Mouse (Mus musculus): ENCODE measurements around the gene Rad17.

DNA sequence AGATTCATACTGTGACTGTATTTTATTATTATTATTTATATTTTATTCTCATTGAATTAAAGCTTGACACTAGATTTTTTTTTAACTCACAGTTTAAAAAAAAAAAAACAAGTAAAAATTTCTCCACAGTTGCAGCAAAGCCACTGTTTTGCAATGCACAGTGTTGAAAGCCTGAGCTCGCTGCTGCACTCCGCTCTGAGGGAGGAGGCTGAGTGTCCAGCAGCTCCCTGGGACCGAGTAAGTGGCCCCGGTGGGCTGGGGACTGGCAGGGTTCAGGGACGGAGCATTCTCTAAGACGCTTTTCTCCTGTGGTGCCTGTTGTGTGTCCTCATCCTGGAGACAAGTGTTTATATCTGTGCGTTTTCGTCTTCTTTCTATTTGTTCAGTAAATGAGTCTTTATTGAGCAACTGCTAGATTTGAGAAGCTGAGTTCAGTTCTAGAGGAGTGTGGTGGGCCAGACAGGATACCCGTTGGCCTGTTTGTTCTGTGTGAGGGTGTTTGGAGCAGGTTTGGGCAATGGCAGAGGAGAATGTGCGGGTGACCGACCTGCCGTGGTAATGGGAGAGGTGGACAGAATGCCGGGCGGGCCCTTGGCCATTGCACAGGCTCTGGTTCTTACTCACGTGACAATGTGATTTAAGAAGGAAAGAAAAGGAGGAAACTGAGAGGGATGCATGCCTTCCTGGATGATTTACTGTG lies 25.2 kb upstream of the Rad17 start:
- no peak for TF ChIP-seq CTCF (conservative IDR thresholded peaks at IDR 0.05; ENCODE audit: low read length)
- no peak for TF ChIP-seq POU5F1 (IDR thresholded peaks at IDR 0.05; ENCODE audit: borderline replicate concordance, low read length)
- TF ChIP-seq NANOG (IDR thresholded peaks at IDR 0.05; ENCODE audit: borderline replicate concordance, low read length): no peak

Measured in E14TG2a.4 (cell line).